Mouse (Mus musculus) macrophage (primary cell): ENCODE measurements at regions not wholly inside any gene's neighbourhood (a gene's known extent, or its start where the extent isn't known, plus 50 kb on each side); places are given as distances from the start of the nearest gene placed in this dataset.
"Not testable (repeated sequence)": the region's sequence is repeated elsewhere in the genome, so short reads cannot be mapped to it uniquely, and the experiment has no call there.

Source experiments
- H3K27ac ChIP-seq: fragments of 350-480 bp; formaldehyde crosslinking; 2 replicates; pipeline ENCODE4 v1.9.0; 2021
- H3K36me3 ChIP-seq: fragments of 350-480 bp; formaldehyde crosslinking; 2 replicates; pipeline ENCODE4 v1.9.0; 2021; ENCODE audit errors: inconsistent target
- H3K4me3 ChIP-seq: fragments of 350-480 bp; formaldehyde crosslinking; 2 replicates; pipeline ENCODE4 v1.9.0; 2021; ENCODE audit errors: inconsistent target
- H3K79me2 ChIP-seq: fragments of 350-480 bp; formaldehyde crosslinking; 2 replicates; pipeline ENCODE4 v1.9.0; 2021; ENCODE audit errors: inconsistent target
- WGBS: methylation state at CpG from one replicate; pipeline ENCODE4 v1.1.7; 2026; ENCODE audit warnings: inconsistent platforms; ENCODE audit not compliant: missing documents; 5-methylcytosine and 5-hydroxymethylcytosine counted together

- Histone ChIP-seq H3K4me3 (no peak overlapping the region), H3K36me3 (no peaks in the 10 kb centered on the region), H3K79me2 (no peaks in the 10 kb centered on the region), H3K27ac (no peak overlapping the region)
- WGBS = 87% methylated on average over 2 of the region's 2 CpGs
Observed at GRCm38 (mm10) chr1:184166951-184167350, 132.8 kb upstream of the 1700056E22Rik start.

- H3K79me2 ChIP-seq, H3K27ac ChIP-seq, H3K4me3 ChIP-seq, H3K36me3 ChIP-seq: not testable (repeated sequence)
- 94% methylated on average over 2 of the region's 2 CpGs for WGBS
Observed at GRCm38 (mm10) chr1:184162526-184162925, 128.4 kb upstream of the 1700056E22Rik start.

GRCm38 (mm10) chr1:184147713-184148112, 113.6 kb upstream of the 1700056E22Rik start:
- no CpG with 5 or more reads among the region's 1 CpGs for WGBS
- Histone ChIP-seq H3K4me3 (no peak overlapping the region), H3K36me3 (no peaks in the 10 kb centered on the region), H3K27ac (no peak overlapping the region), H3K79me2 (no peaks in the 10 kb centered on the region)

- 47% methylated on average over 2 of the region's 2 CpGs for WGBS
- no peak overlapping the region for H3K4me3 ChIP-seq
- H3K27ac ChIP-seq = no peak overlapping the region
- no peaks in the 10 kb centered on the region for H3K79me2 ChIP-seq
- no peaks in the 10 kb centered on the region for H3K36me3 ChIP-seq
Observed at GRCm38 (mm10) chr1:184142974-184143373, 108.9 kb upstream of the 1700056E22Rik start.

- no peak overlapping the region for H3K4me3 ChIP-seq
- no peak overlapping the region for H3K27ac ChIP-seq
- 81% methylated on average over 5 of the region's 5 CpGs for WGBS
- no peaks in the 10 kb centered on the region for H3K36me3 ChIP-seq
- no peaks in the 10 kb centered on the region for H3K79me2 ChIP-seq
Observed at GRCm38 (mm10) chr1:184140486-184140885, 106.4 kb upstream of the 1700056E22Rik start.

GRCm38 (mm10) chr1:184140082-184140481, 106.0 kb upstream of the 1700056E22Rik start:
- H3K27ac ChIP-seq = no peak overlapping the region

GRCm38 (mm10) chr1:184138661-184139060, 104.6 kb upstream of the 1700056E22Rik start:
- Histone ChIP-seq H3K27ac (no peak overlapping the region), H3K4me3 (no peak overlapping the region), H3K36me3 (no peaks in the 10 kb centered on the region), H3K79me2 (no peaks in the 10 kb centered on the region)
- 90% methylated on average over 3 of the region's 3 CpGs for WGBS

More at GRCm38 (mm10) chr1:184140082-184140481, 106.0 kb upstream of the 1700056E22Rik start:
- Histone ChIP-seq H3K4me3 (no peak overlapping the region), H3K79me2 (no peaks in the 10 kb centered on the region), H3K36me3 (no peaks in the 10 kb centered on the region)
- 88% methylated on average over 4 of the region's 4 CpGs for WGBS

- Histone ChIP-seq H3K4me3 (no peak overlapping the region), H3K27ac (no peak overlapping the region), H3K79me2 (no peaks in the 10 kb centered on the region), H3K36me3 (no peaks in the 10 kb centered on the region)
- 63% methylated on average over 4 of the region's 4 CpGs for WGBS
Observed at GRCm38 (mm10) chr1:184130897-184131296, 96.8 kb upstream of the 1700056E22Rik start.

GRCm38 (mm10) chr1:184127321-184127720, 93.2 kb upstream of the 1700056E22Rik start:
- WGBS = 89% methylated on average over 4 of the region's 4 CpGs

GRCm38 (mm10) chr1:184126909-184127308, 92.8 kb upstream of the 1700056E22Rik start:
- Histone ChIP-seq H3K79me2 (no peaks in the 10 kb centered on the region), H3K27ac (no peak overlapping the region), H3K4me3 (no peak overlapping the region), H3K36me3 (no peaks in the 10 kb centered on the region)
- 84% methylated on average over 3 of the region's 3 CpGs for WGBS

More at GRCm38 (mm10) chr1:184127321-184127720, 93.2 kb upstream of the 1700056E22Rik start:
- Histone ChIP-seq H3K4me3 (no peak overlapping the region), H3K79me2 (no peaks in the 10 kb centered on the region), H3K27ac (no peak overlapping the region), H3K36me3 (no peaks in the 10 kb centered on the region)
